Mouse (Mus musculus): ENCODE data around the gene Dcdc2a.

DNA sequence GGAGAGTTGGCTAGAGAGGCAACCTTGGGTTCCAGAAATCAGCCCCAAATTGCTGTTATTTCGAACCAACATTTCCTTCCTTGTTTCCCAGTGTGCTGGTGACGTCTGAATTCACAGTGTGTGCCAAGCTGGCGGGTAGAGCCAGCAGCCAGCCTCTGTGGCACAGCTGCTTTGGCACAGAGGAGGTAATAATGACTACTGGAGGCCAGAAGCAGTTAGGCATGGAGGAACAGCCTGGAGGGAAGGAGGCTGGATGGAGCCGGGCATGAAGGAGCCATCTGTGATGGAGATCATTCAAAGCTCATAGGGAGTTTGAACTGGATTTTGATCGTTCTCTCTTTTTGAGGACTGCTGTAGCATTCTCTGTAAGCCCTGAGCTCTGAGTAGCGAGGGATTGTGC lies 201.8 kb downstream of the Dcdc2a start:
- TF ChIP-seq CTCF (IDR thresholded peaks at IDR 0.05), result no peak
- no peak for TF ChIP-seq POLR2A (IDR thresholded peaks at IDR 0.05; ENCODE audit: insufficient read depth, low read depth, low read length)
